8 mouse cellular contexts compared by ENCODE assay signal in genomic region chr9:48910885-48911537, GRCm38 (mm10). TPM values are rescaled to one million over a fixed set of nuclear protein-coding genes. Genes with fewer than 3 reads are reported as not detected.
DNase-seq lines count a peak whose midpoint lies in the region; ATAC-seq and TF ChIP-seq lines count a peak whose summit lies in the region.

Htr3a (minus strand) TSS chr9:48911099.

- DNase-seq in urinary bladder, postnatal 4 days (ENCODE audit: low spot score in 2 of 2) = peak; percentile 23 to 72
- no peak for DNase-seq in urinary bladder, postnatal 10 days (ENCODE audit: low spot score)
- peak; percentile 28 for DNase-seq in forebrain, embryonic 10.5 days (ENCODE audit: extremely low spot score, low spot score)
- DNase-seq in heart, postnatal 0 days (ENCODE audit: low spot score) = peak; percentile 70
- DNase-seq in layer of hippocampus, adult 18-20 months (ENCODE audit: low spot score in 2 of 2) = peak; percentile 23 to 57
- peak; percentile 28 for DNase-seq in lung, postnatal 0 days (ENCODE audit: low spot score)
- DNase-seq in right cerebral cortex, postnatal 25 days = peak; percentile 59
- no peak for DNase-seq in spleen, adult 12 weeks (ENCODE audit: low spot score)

- peak within 1 kb of the TSS; percentile 18; the same call in 1 of the 2 replicates for H3K4me3 ChIP-seq in forebrain, embryonic 10.5 days
- no peak within 1 kb of the TSS for H3K4me3 ChIP-seq in heart, postnatal 0 days (ENCODE audit: low read depth, low read length)
- no peak within 1 kb of the TSS for H3K4me3 ChIP-seq in lung, postnatal 0 days (ENCODE audit: low read depth, low read length)

- H3K9me3 ChIP-seq in forebrain, embryonic 10.5 days = no peaks in the 10 kb centered on the region
- no peaks in the 10 kb centered on the region for H3K9me3 ChIP-seq in heart, postnatal 0 days (replicated peaks; ENCODE audit: control insufficient read depth, low read length)
- no peaks in the 10 kb centered on the region for H3K9me3 ChIP-seq in lung, postnatal 0 days (ENCODE audit: low read length)

- H3K36me3 ChIP-seq in forebrain, embryonic 10.5 days (replicated peaks) = no peaks in the 10 kb centered on the region
- H3K36me3 ChIP-seq in heart, postnatal 0 days (replicated peaks; ENCODE audit: control insufficient read depth, insufficient read depth, low read length) = no peaks in the 10 kb centered on the region
- H3K36me3 ChIP-seq in lung, postnatal 0 days (ENCODE audit: insufficient read depth, low read length) = no peaks in the 10 kb centered on the region

- no peak within 1 kb of the TSS for H3K4me2 ChIP-seq in heart, postnatal 0 days (ENCODE audit: low read depth, low read length)
- no peak within 1 kb of the TSS for H3K4me2 ChIP-seq in lung, postnatal 0 days (replicated peaks; ENCODE audit: low read depth, low read length)

- H3K27me3 ChIP-seq in forebrain, embryonic 10.5 days (ENCODE audit: poor library complexity, severe bottlenecking) = peaks cover 29% of the 10 kb centered on the region
- H3K27me3 ChIP-seq in heart, postnatal 0 days (ENCODE audit: control insufficient read depth, insufficient read depth, low read length) = no peaks in the 10 kb centered on the region
- no peaks in the 10 kb centered on the region for H3K27me3 ChIP-seq in lung, postnatal 0 days (replicated peaks; ENCODE audit: insufficient read depth, low read length)

- TF ChIP-seq EP300 in heart, postnatal 0 days (IDR thresholded peaks at IDR 0.05; ENCODE audit: low read depth) = no peak
- no peak for TF ChIP-seq EP300 in lung, postnatal 0 days (IDR thresholded peaks at IDR 0.05)

- WGBS in forebrain, embryonic 10.5 days = 3% methylated on average over 9 of the region's 9 CpGs
- 2% methylated on average over 9 of the region's 9 CpGs for WGBS in heart, postnatal 0 days
- 3% methylated on average over 9 of the region's 9 CpGs for WGBS in lung, postnatal 0 days

- ATAC-seq in heart, postnatal 0 days (ENCODE audit: insufficient read depth, low read depth) = peak; percentile 94
- no peak; the same call in 1 of the 2 replicates for ATAC-seq in lung, postnatal 0 days

- peak within 1 kb of the TSS; percentile 16; the same call in 1 of the 2 replicates for H3K27ac ChIP-seq in forebrain, embryonic 10.5 days
- no peak within 1 kb of the TSS for H3K27ac ChIP-seq in heart, postnatal 0 days (ENCODE audit: low read depth)
- no peak within 1 kb of the TSS for H3K27ac ChIP-seq in lung, postnatal 0 days (ENCODE audit: low read length)

- H3K4me1 ChIP-seq in forebrain, embryonic 10.5 days = peaks cover 20% of the 10 kb centered on the region
- no peaks in the 10 kb centered on the region for H3K4me1 ChIP-seq in heart, postnatal 0 days (ENCODE audit: control insufficient read depth, insufficient read depth)
- H3K4me1 ChIP-seq in lung, postnatal 0 days (ENCODE audit: insufficient read depth, low read depth, low read length) = no peaks in the 10 kb centered on the region

- no peak for TF ChIP-seq CTCF in heart, postnatal 0 days (IDR thresholded peaks at IDR 0.05; ENCODE audit: low read depth)
- no peak for TF ChIP-seq CTCF in lung, postnatal 0 days (IDR thresholded peaks at IDR 0.05)

- no peak within 1 kb of the TSS for H3K9ac ChIP-seq in heart, postnatal 0 days (replicated peaks; ENCODE audit: low read depth, low read length)
- H3K9ac ChIP-seq in lung, postnatal 0 days (replicated peaks; ENCODE audit: low read depth) = no peak within 1 kb of the TSS

RNA-seq across cellular contexts. Expression of gene Htr3a, which starts in this region (rescaled TPM):
- polyA plus RNA-seq in forebrain, embryonic 10.5 days (2016; fragmentation: Nextera tagmentation; extraction: Ambion mirVana) = 0.55 and 0.73 TPM in 2 replicates
- 1.9 and 3.2 TPM in 2 replicates for total RNA-seq in heart, postnatal 0 days (2014; rRNA removed; ENCODE audit: low replicate concordance)
- polyA plus RNA-seq in heart, postnatal 0 days (2015; fragmentation: Nextera tagmentation; extraction: Ambion mirVana) = 0.11 and 0.54 TPM in 2 replicates
- total RNA-seq in layer of hippocampus, adult 18-20 months (2021) = 10 to 100 TPM; 14.5 to 15.9 TPM
- 0.07 and 0.11 TPM in 2 replicates for polyA plus RNA-seq in lung, postnatal 0 days (2015; fragmentation: Nextera tagmentation; extraction: Ambion mirVana)

Comparison
In these comparisons a context has a peak if more than half of its experiments do, and no peak if none do; other contexts are left out.
1. DNase-seq: peak in urinary bladder, postnatal 4 days (2 of 2), heart, postnatal 0 days (single experiment), layer of hippocampus, adult 18-20 months (2 of 2) and right cerebral cortex, postnatal 25 days (single experiment); none in urinary bladder, postnatal 10 days (single experiment) and spleen, adult 12 weeks (single experiment).
2. Peak in DNase-seq, H3K4me3 ChIP-seq and H3K27ac ChIP-seq in forebrain, embryonic 10.5 days; RNA of the gene not detected or under 1 TPM.
3. Peak in DNase-seq in lung, postnatal 0 days; RNA of the gene not detected or under 1 TPM.